Mouse (Mus musculus) testis, adult 2 months (tissue): Measurements from ENCODE around the gene Atg7.

Experiments
- CTCF ChIP-seq: fragments of 200-500 bp; IDR thresholded peaks from 2 replicates; pipeline ENCODE4 v1.5.1; 2012; ENCODE audit warnings: low read depth, mild to moderate bottlenecking, inconsistent platforms, low read length, moderate library complexity; ENCODE audit not compliant: control insufficient read depth, insufficient read depth, insufficient replicate concordance
- POLR2A ChIP-seq: fragments of 200-500 bp; IDR thresholded peaks from 2 replicates; pipeline ENCODE4 v1.6.1; 2012; ENCODE audit warnings: low read depth, mild to moderate bottlenecking, inconsistent platforms, low read length, moderate library complexity; ENCODE audit not compliant: control insufficient read depth

GRCm38 (mm10) chr6:114743126-114743525 lies 100.2 kb downstream of the Atg7 start:
- no peak for TF ChIP-seq CTCF
- no peak for TF ChIP-seq POLR2A
